Mouse (Mus musculus) C2C12 (cell line): ENCODE results near the gene Swap70.

Source experiments
- CEBPB ChIP-seq: IDR thresholded peaks from one replicate; pipeline ENCODE4 v1.6.1; 2011; ENCODE audit warnings: low read depth, mild to moderate bottlenecking, control low read depth, moderate library complexity
- CTCF ChIP-seq: IDR thresholded peaks from one replicate; pipeline ENCODE4 v1.5.1; 2011; ENCODE audit not compliant: control insufficient read depth, insufficient read depth, insufficient read length
- MAX ChIP-seq: IDR thresholded peaks from one replicate; pipeline ENCODE4 v1.6.1; 2011; ENCODE audit warnings: mild to moderate bottlenecking, control low read depth
- MYOD1 ChIP-seq: IDR thresholded peaks from one replicate; pipeline ENCODE4 v1.6.1; 2011; ENCODE audit warnings: low read depth; ENCODE audit not compliant: control insufficient read depth, insufficient read length
- MYOG ChIP-seq: IDR thresholded peaks from one replicate; pipeline ENCODE4 v1.6.1; 2011; ENCODE audit not compliant: control insufficient read depth, insufficient read length; ENCODE audit errors: extremely low read depth
- USF1 ChIP-seq: IDR thresholded peaks from one replicate; pipeline ENCODE4 v1.6.1; 2011; ENCODE audit warnings: low read depth, mild to moderate bottlenecking, control low read depth, moderate library complexity

DNA sequence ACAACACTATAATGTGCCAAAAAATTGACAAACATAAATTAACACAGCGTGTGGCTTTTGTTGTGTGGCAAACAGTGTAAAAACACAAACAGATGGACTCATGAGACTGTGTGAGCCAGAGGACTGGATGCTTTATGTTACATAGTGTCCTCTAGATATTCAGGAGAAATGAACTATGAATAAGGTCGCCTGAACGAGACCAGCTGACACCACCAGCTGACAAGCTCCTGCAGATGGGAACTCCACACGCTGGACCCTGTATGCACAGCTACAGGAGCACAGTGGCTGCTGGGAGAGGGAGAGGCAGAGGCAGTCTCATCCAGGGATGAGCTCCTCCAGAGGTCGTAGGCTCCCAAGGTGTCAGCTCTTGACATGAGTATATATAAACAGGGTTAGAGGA is 99.6 kb downstream of the Swap70 start:
- TF ChIP-seq MYOG: no peak
- TF ChIP-seq CTCF: no peak
- no peak for TF ChIP-seq USF1
- TF ChIP-seq MAX: no peak
- no peak for TF ChIP-seq MYOD1
- TF ChIP-seq CEBPB: no peak
